Mouse (Mus musculus) C2C12 (cell line): ENCODE measurements around the gene Grm4. TPM values are rescaled to one million over a fixed set of nuclear protein-coding genes. Genes with fewer than 3 reads are reported as not detected.

Experiments
- H3K27me3 ChIP-seq: one replicate; pipeline ENCODE4 v1.6.1; 2011; ENCODE audit not compliant: control insufficient read depth, insufficient read depth, insufficient read length
- H3K36me3 ChIP-seq: one replicate; pipeline ENCODE4 v1.6.1; 2011; ENCODE audit not compliant: control insufficient read depth, insufficient read depth
- H3K4me3 ChIP-seq: one replicate; pipeline ENCODE4 v1.5.1; 2011; ENCODE audit warnings: mild to moderate bottlenecking, control low read depth; ENCODE audit not compliant: poor library complexity, insufficient read depth, severe bottlenecking
- H3K79me2 ChIP-seq: one replicate; pipeline ENCODE4 v1.6.1; 2011; ENCODE audit not compliant: control insufficient read depth, insufficient read depth
- H3K79me3 ChIP-seq: one replicate; pipeline ENCODE4 v1.6.1; 2011; ENCODE audit warnings: low read depth, control low read depth
- H3ac ChIP-seq: one replicate; pipeline ENCODE3; 2011; ENCODE audit warnings: low read depth; ENCODE audit not compliant: control insufficient read depth, insufficient read length
- CEBPB ChIP-seq: IDR thresholded peaks from one replicate; pipeline ENCODE4 v1.6.1; 2011; ENCODE audit warnings: low read depth, mild to moderate bottlenecking, control low read depth, moderate library complexity
- CTCF ChIP-seq: IDR thresholded peaks from one replicate; pipeline ENCODE4 v1.5.1; 2011; ENCODE audit not compliant: control insufficient read depth, insufficient read depth, insufficient read length
- FOSL1 ChIP-seq: IDR thresholded peaks from one replicate; pipeline ENCODE4 v1.8.0; 2011; ENCODE audit warnings: mild to moderate bottlenecking, low read length; ENCODE audit not compliant: poor library complexity, insufficient read depth, severe bottlenecking
- MAX ChIP-seq: IDR thresholded peaks from one replicate; pipeline ENCODE4 v1.6.1; 2011; ENCODE audit warnings: mild to moderate bottlenecking, control low read depth
- MYOD1 ChIP-seq: IDR thresholded peaks from one replicate; pipeline ENCODE4 v1.6.1; 2011; ENCODE audit warnings: low read depth; ENCODE audit not compliant: control insufficient read depth, insufficient read length
- MYOG ChIP-seq: IDR thresholded peaks from one replicate; pipeline ENCODE4 v1.6.1; 2011; ENCODE audit not compliant: control insufficient read depth, insufficient read length; ENCODE audit errors: extremely low read depth
- USF1 ChIP-seq: IDR thresholded peaks from one replicate; pipeline ENCODE4 v1.6.1; 2011; ENCODE audit warnings: low read depth, mild to moderate bottlenecking, control low read depth, moderate library complexity
- polyA plus RNA-seq: library from polyadenylated mRNA; unstranded; fragments of >200 nt; fragmentation: generic; extraction: Trizol; gene quantifications from one replicate; pipeline ENCODE4 v1.2.1, GENCODE M21; 2012; ENCODE audit warnings: missing spikeins

Grm4 gene
- polyA plus RNA-seq, 1 experiment, result not detected

- Histone ChIP-seq H3K4me3 (no peak overlapping the region), H3K27me3 (peaks cover 79% of the 10 kb centered on the region), H3ac (no peak overlapping the region), H3K36me3 (no peaks in the 10 kb centered on the region), H3K79me3 (no peaks in the 10 kb centered on the region), H3K79me2 (no peaks in the 10 kb centered on the region)
- no peak for TF ChIP-seq MYOG
- no peak for TF ChIP-seq MYOD1
Observed at GRCm38 (mm10) chr17:27508513-27508912, 12.7 kb downstream of the Grm4 start.

GRCm38 (mm10) chr17:27508002-27508401 lies 13.2 kb downstream of the Grm4 start:
- Histone ChIP-seq H3K4me3 (no peak overlapping the region), H3K79me2 (no peaks in the 10 kb centered on the region), H3K36me3 (no peaks in the 10 kb centered on the region), H3K79me3 (no peaks in the 10 kb centered on the region), H3K27me3 (peaks cover 76% of the 10 kb centered on the region), H3ac (no peak overlapping the region)
- no peak for TF ChIP-seq FOSL1
- no peak for TF ChIP-seq CTCF
- TF ChIP-seq MAX, result no peak
- TF ChIP-seq CEBPB, result no peak
- TF ChIP-seq USF1, result no peak
- no peak for TF ChIP-seq MYOD1
- TF ChIP-seq MYOG, result no peak

GRCm38 (mm10) chr17:27507591-27507945 lies 13.6 kb downstream of the Grm4 start:
- Histone ChIP-seq H3K79me2 (no peaks in the 10 kb centered on the region), H3K36me3 (no peaks in the 10 kb centered on the region), H3K4me3 (no peak overlapping the region), H3K79me3 (no peaks in the 10 kb centered on the region), H3K27me3 (peaks cover 76% of the 10 kb centered on the region), H3ac (no peak overlapping the region)
- no peak for TF ChIP-seq FOSL1
- TF ChIP-seq MAX, result no peak
- no peak for TF ChIP-seq CTCF
- TF ChIP-seq MYOG, result no peak
- no peak for TF ChIP-seq USF1
- TF ChIP-seq MYOD1, result no peak
- TF ChIP-seq CEBPB, result no peak

GRCm38 (mm10) chr17:27506871-27507590 lies 14.2 kb downstream of the Grm4 start:
- H3K27me3 ChIP-seq, result peaks cover 74% of the 10 kb centered on the region
- H3K36me3 ChIP-seq, result no peaks in the 10 kb centered on the region
- H3K79me3 ChIP-seq, result no peaks in the 10 kb centered on the region
- no peak overlapping the region for H3K4me3 ChIP-seq
- H3K79me2 ChIP-seq, result no peaks in the 10 kb centered on the region
- TF ChIP-seq MYOD1 (no peak), CTCF (no peak), CEBPB (no peak), USF1 (no peak), MYOG (no peak), MAX (no peak), FOSL1 (no peak)
- no peak overlapping the region for H3ac ChIP-seq

- Histone ChIP-seq H3K36me3 (no peaks in the 10 kb centered on the region), H3K27me3 (peaks cover 67% of the 10 kb centered on the region), H3K79me3 (no peaks in the 10 kb centered on the region), H3ac (no peak overlapping the region), H3K4me3 (no peak overlapping the region), H3K79me2 (no peaks in the 10 kb centered on the region)
- TF ChIP-seq CTCF, result no peak
- TF ChIP-seq MYOG, result no peak
- no peak for TF ChIP-seq MAX
- no peak for TF ChIP-seq CEBPB
- TF ChIP-seq MYOD1, result no peak
- no peak for TF ChIP-seq FOSL1
- no peak for TF ChIP-seq USF1
Observed at GRCm38 (mm10) chr17:27506362-27506761, 14.8 kb downstream of the Grm4 start.
